Mouse (Mus musculus) intestine, postnatal 0 days (tissue): ENCODE results near the gene Olfr799. TPM values are rescaled to one million over a fixed set of nuclear protein-coding genes. Genes with fewer than 3 reads are reported as not detected.

ENCODE experiments used
- ATAC-seq: fragments of 200-750 bp; cut with Nextera tagmentation; 2 replicates; pipeline ENCODE4 v1.8.0; 2017; ENCODE audit warnings: mild to moderate bottlenecking, moderate TSS enrichment, moderate library complexity
- H3K27ac ChIP-seq: fragments of 300-500 bp; sonication (generic); 2 replicates; pipeline ENCODE4 v1.5.1; 2014; ENCODE audit warnings: mild to moderate bottlenecking, low read depth, low read length, moderate library complexity
- H3K27me3 ChIP-seq: fragments of 300-500 bp; sonication (generic); replicated peaks from 2 replicates; pipeline ENCODE4 v1.6.1; 2014; ENCODE audit warnings: low read length, mixed read lengths; ENCODE audit not compliant: control insufficient read depth, insufficient read depth
- H3K36me3 ChIP-seq: fragments of 300-500 bp; sonication (generic); 2 replicates; pipeline ENCODE4 v1.6.1; 2014; ENCODE audit warnings: mild to moderate bottlenecking, moderate library complexity; ENCODE audit not compliant: control insufficient read depth, insufficient read depth
- H3K4me1 ChIP-seq: fragments of 300-500 bp; sonication (generic); replicated peaks from 2 replicates; pipeline ENCODE4 v1.6.1; 2014; ENCODE audit warnings: antibody characterized with exemption, low read length, mixed read lengths; ENCODE audit not compliant: control insufficient read depth, insufficient read depth
- H3K4me2 ChIP-seq: fragments of 300-500 bp; sonication (generic); replicated peaks from 2 replicates; pipeline ENCODE4 v1.6.1; 2014; ENCODE audit warnings: low read depth, mild to moderate bottlenecking, moderate library complexity
- H3K4me3 ChIP-seq: fragments of 300-500 bp; sonication (generic); 2 replicates; pipeline ENCODE4 v1.5.1; 2014; ENCODE audit warnings: low read depth, low read length
- H3K9ac ChIP-seq: fragments of 300-500 bp; sonication (generic); 2 replicates; pipeline ENCODE4 v1.6.1; 2014; ENCODE audit warnings: mild to moderate bottlenecking, low read depth, low read length
- H3K9me3 ChIP-seq: fragments of 300-500 bp; sonication (generic); 2 replicates; pipeline ENCODE4 v1.6.1; 2016; ENCODE audit warnings: mixed run types; ENCODE audit not compliant: control insufficient read depth
- CTCF ChIP-seq: sonication (generic); IDR thresholded peaks from 2 replicates; pipeline ENCODE4 v1.5.1; 2016; ENCODE audit warnings: low read depth, mild to moderate bottlenecking, control low read depth, antibody characterized with exemption, moderate library complexity
- WGBS: fragments of 180-500 bp; shearing (Covaris S2); extraction: QIAGEN DNeasy Blood & Tissue Kit; methylation state at CpG from one replicate; pipeline ENCODE4 v1.1.7; 2014; 5-methylcytosine and 5-hydroxymethylcytosine counted together
- polyA plus RNA-seq: library from polyadenylated mRNA; unstranded; fragments of >200 nt; fragmentation: Nextera tagmentation; extraction: Ambion mirVana; gene quantifications from 2 replicates; pipeline ENCODE4 v1.2.1, GENCODE M21; 2015

The Olfr799 gene
- polyA plus RNA-seq, 1 experiment from 2014 or later, result not detected

- Histone ChIP-seq H3K27me3 (no peaks in the 10 kb centered on the region), H3K4me2 (no peak within 1 kb of the TSS), H3K36me3 (no peaks in the 10 kb centered on the region), H3K9ac (no peak within 1 kb of the TSS), H3K27ac (no peak within 1 kb of the TSS), H3K4me3 (no peak within 1 kb of the TSS), H3K9me3 (no peaks in the 10 kb centered on the region), H3K4me1 (no peaks in the 10 kb centered on the region)
- TF ChIP-seq CTCF, result no peak
- no peak for ATAC-seq
- WGBS, result 61% methylated on average over 1 of the region's 1 CpGs
These were observed 36.5 kb downstream of the Olfr799 start, which contains the start of gene Olfr801 for GRCm38 (mm10) chr10:129673765-129674164. Olfr801 (minus strand) TSS chr10:129673865.

DNA sequence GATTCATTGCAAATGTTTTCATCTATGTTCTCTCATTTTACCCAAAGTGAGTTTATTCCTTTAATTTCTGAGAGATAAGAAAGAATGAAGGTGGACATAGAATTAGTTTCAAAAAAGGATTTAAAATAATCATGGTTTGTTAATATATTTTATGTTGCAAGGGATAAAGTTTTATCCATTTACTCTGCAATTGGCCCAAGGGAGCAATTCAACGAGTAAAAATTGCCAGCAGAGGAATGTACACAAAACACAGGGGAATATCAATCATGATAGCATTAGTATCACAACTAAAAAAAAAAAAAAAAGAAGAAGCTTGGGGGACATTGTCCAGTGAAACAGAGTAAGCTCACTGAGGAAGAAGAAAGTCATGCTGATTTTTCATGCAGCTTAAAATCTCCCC is 50.8 kb downstream of the Olfr799 start, which contains the start of gene Olfr802:
Olfr802 (minus strand) TSS at position 101 of the 400 bp plus-strand sequence.
- Histone ChIP-seq H3K4me2 (no peak within 1 kb of the TSS), H3K4me3 (no peak within 1 kb of the TSS), H3K27me3 (no peaks in the 10 kb centered on the region), H3K9ac (no peak within 1 kb of the TSS), H3K36me3 (no peaks in the 10 kb centered on the region), H3K9me3 (no peaks in the 10 kb centered on the region), H3K27ac (no peak within 1 kb of the TSS), H3K4me1 (no peaks in the 10 kb centered on the region)
- no peak for ATAC-seq
- 45% methylated on average over 1 of the region's 1 CpGs for WGBS
- no peak for TF ChIP-seq CTCF

GRCm38 (mm10) chr10:129694186-129694585 is 56.9 kb downstream of the Olfr799 start, which contains the start of gene Olfr803:
Olfr803 (minus strand) TSS chr10:129694286.
- H3K4me2 ChIP-seq, result no peak within 1 kb of the TSS
- no peak within 1 kb of the TSS for H3K27ac ChIP-seq
- 76% methylated on average over 2 of the region's 2 CpGs for WGBS
- no peaks in the 10 kb centered on the region for H3K36me3 ChIP-seq
- H3K27me3 ChIP-seq, result no peaks in the 10 kb centered on the region
- H3K4me3 ChIP-seq, result no peak within 1 kb of the TSS
- no peak within 1 kb of the TSS for H3K9ac ChIP-seq
- H3K4me1 ChIP-seq, result no peaks in the 10 kb centered on the region
- H3K9me3 ChIP-seq, result no peaks in the 10 kb centered on the region
- no peak for TF ChIP-seq CTCF
- ATAC-seq, result no peak

Other genes starting within 250 kb of the Olfr799 start
- not detected in 2 replicates for gene Olfr785, start 232.1 kb upstream of the Olfr799 start, polyA plus RNA-seq
- gene Olfr786, start 210.2 kb upstream of the Olfr799 start, polyA plus RNA-seq, result not detected in 2 replicates
- gene Olfr787, start 175.6 kb upstream of the Olfr799 start, polyA plus RNA-seq, result not detected in 2 replicates
- gene Olfr788, start 166.5 kb upstream of the Olfr799 start, polyA plus RNA-seq, result not detected in 2 replicates
- not detected in 2 replicates for gene Olfr789, start 152.7 kb upstream of the Olfr799 start, polyA plus RNA-seq
- gene Olfr790, start 139.0 kb upstream of the Olfr799 start, polyA plus RNA-seq, result not detected in 2 replicates
- not detected in 2 replicates for gene Olfr791, start 115.7 kb upstream of the Olfr799 start, polyA plus RNA-seq
- not detected in 2 replicates for gene Olfr792, start 98.3 kb upstream of the Olfr799 start, polyA plus RNA-seq
- not detected in 2 replicates for gene Olfr794, start 69.8 kb upstream of the Olfr799 start, polyA plus RNA-seq
- gene Olfr796, start 24.9 kb upstream of the Olfr799 start, polyA plus RNA-seq, result not detected in 2 replicates
- gene Olfr798, start 9.6 kb upstream of the Olfr799 start, polyA plus RNA-seq, result not detected in 2 replicates
- not detected in 2 replicates for gene Olfr800, start 20.2 kb downstream of the Olfr799 start, polyA plus RNA-seq
- gene Olfr801, start 36.4 kb downstream of the Olfr799 start, polyA plus RNA-seq, result not detected in 2 replicates
- not detected in 2 replicates for gene Olfr802, start 50.7 kb downstream of the Olfr799 start, polyA plus RNA-seq
- gene Olfr803, start 56.8 kb downstream of the Olfr799 start, polyA plus RNA-seq, result not detected in 2 replicates
- gene Olfr804, start 65.7 kb downstream of the Olfr799 start, polyA plus RNA-seq, result not detected in 2 replicates
- gene Olfr805, start 91.9 kb downstream of the Olfr799 start, polyA plus RNA-seq, result not detected in 2 replicates
- gene Olfr806, start 104.4 kb downstream of the Olfr799 start, polyA plus RNA-seq, result not detected in 2 replicates
- not detected in 2 replicates for gene Olfr807, start 120.3 kb downstream of the Olfr799 start, polyA plus RNA-seq
- not detected in 2 replicates for gene Olfr808, start 128.0 kb downstream of the Olfr799 start, polyA plus RNA-seq
- gene Olfr809, start 137.2 kb downstream of the Olfr799 start, polyA plus RNA-seq, result not detected in 2 replicates
- gene Olfr810, start 157.4 kb downstream of the Olfr799 start, polyA plus RNA-seq, result not detected in 2 replicates
- not detected in 2 replicates for gene Olfr811, start 166.9 kb downstream of the Olfr799 start, polyA plus RNA-seq
- gene Olfr812, start 208.6 kb downstream of the Olfr799 start, polyA plus RNA-seq, result not detected in 2 replicates
- not detected in 2 replicates for gene Olfr813, start 217.9 kb downstream of the Olfr799 start, polyA plus RNA-seq
- not detected in 2 replicates for gene Olfr814, start 242.4 kb downstream of the Olfr799 start, polyA plus RNA-seq